Mouse (Mus musculus): Measurements from ENCODE around the gene Mef2a. TPM values are rescaled to one million over a fixed set of nuclear protein-coding genes. Genes with fewer than 3 reads are reported as not detected.

Gene Mef2a
- polyA plus RNA-seq, 1 experiment from 2014 or later = 24.1 TPM

DNA sequence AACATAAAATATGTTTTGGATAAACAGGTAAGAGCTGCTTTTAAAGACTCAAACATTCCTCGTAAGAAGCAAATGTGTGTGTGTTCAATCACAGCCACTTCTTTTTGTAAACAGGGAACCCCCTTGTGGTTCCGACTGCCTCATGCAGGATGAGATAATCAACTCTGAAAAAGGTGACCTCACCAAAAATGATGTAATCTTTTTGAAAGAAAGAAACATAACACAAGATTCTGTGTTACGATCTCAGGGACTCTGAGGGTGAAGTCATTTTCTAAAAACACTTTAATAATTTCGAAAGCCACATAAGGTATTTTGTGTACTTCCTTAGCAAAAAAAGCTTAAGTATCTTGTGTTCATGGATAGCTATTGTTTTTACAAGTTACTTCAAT lies 128.8 kb downstream of the Mef2a start:
- DNase-seq (ENCODE audit: low spot score, missing footprints) (no peak), ATAC-seq (ENCODE audit: low FRiP score) (no peak)
- H3K4me2 ChIP-seq = no peak overlapping the region
- H3K4me1 ChIP-seq (ENCODE audit: control insufficient read depth, insufficient read depth, low read length) = no peaks in the 10 kb centered on the region
- no peak overlapping the region for H3K27ac ChIP-seq (ENCODE audit: low read depth, low read length)
- H3K9me3 ChIP-seq (ENCODE audit: control insufficient read depth, low read length) = no peaks in the 10 kb centered on the region
- no peak overlapping the region for H3K9ac ChIP-seq (ENCODE audit: low read length)
- no peaks in the 10 kb centered on the region for H3K36me3 ChIP-seq (ENCODE audit: control insufficient read depth, insufficient read depth, low read length)
- WGBS = 78% methylated on average over 4 of the region's 4 CpGs
- no peaks in the 10 kb centered on the region for H3K27me3 ChIP-seq (ENCODE audit: control insufficient read depth, insufficient read depth, low read length)
- H3K4me3 ChIP-seq (ENCODE audit: low read depth, low read length) = no peak overlapping the region

DNA sequence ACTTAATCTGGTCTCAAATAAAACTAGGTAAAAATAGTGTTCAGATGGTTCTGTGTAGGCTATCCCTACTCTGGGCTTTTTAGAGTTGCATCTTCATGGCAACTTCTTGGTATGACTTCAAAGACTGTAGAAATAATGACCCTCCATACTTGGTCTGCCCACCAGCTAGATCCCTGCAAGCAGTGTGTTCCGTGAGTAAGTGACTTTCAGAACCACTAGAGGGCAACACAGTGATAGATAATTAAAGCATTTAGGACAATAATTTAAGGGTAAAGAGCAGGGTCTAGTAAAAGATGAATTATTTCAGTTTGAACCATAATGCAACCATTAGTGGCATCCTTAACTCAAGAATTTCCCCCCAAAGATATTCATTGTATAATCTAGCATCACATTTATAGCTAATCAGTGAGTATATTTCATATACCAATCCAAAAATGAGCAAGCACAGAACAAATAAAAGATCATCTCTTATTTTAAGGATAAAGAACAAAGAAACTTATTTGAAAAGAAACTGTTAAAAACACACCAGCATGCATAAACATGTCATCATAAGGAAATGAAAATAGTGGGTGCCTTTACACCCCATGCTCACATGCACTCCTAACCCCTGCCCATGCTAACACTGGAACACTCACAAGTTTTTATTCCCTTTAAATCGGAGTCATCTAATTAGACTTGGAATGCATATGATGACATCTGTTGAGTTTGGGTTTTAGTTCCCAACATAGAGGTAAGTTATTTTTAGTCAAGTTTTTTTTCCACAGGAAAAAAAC lies 129.4 kb downstream of the Mef2a start:
- no peak for DNase-seq (ENCODE audit: low spot score, missing footprints)
- ATAC-seq (ENCODE audit: low FRiP score) = no peak; the same call in 1 of the 2 replicates
- WGBS = 58% methylated on average over 2 of the region's 2 CpGs
- H3K9me3 ChIP-seq (ENCODE audit: control insufficient read depth, low read length) = no peaks in the 10 kb centered on the region
- no peak overlapping the region for H3K4me2 ChIP-seq
- no peak overlapping the region for H3K4me3 ChIP-seq (ENCODE audit: low read depth, low read length)
- H3K36me3 ChIP-seq (ENCODE audit: control insufficient read depth, insufficient read depth, low read length) = no peaks in the 10 kb centered on the region
- H3K27ac ChIP-seq (ENCODE audit: low read depth, low read length) = no peak overlapping the region
- H3K9ac ChIP-seq (ENCODE audit: low read length) = no peak overlapping the region
- no peaks in the 10 kb centered on the region for H3K4me1 ChIP-seq (ENCODE audit: control insufficient read depth, insufficient read depth, low read length)
- H3K27me3 ChIP-seq (ENCODE audit: control insufficient read depth, insufficient read depth, low read length) = no peaks in the 10 kb centered on the region

DNA sequence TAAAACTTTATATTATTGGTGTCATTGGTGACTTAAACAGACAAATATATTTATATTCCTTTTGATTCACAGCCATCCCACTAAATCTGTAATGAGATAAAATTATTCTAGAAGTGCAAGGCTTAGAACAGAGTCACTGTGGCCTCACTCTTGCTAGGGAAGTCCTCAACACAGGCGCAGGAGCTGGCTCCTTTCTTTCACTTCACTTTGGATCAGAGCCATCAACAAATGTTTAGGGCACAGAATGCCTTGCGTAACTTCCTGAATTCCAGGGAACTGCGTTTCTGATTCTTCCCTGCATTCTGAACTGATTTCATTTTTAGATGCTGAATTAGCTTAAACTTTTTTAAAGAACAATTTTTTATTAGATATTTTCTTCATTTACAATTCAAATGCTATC lies 130.7 kb downstream of the Mef2a start:
- no peak overlapping the region for H3K4me3 ChIP-seq (ENCODE audit: low read depth, low read length)
- ATAC-seq (ENCODE audit: low FRiP score) (no peak), DNase-seq (ENCODE audit: low spot score, missing footprints) (no peak)
- 93% methylated on average over 3 of the region's 3 CpGs for WGBS
- H3K9me3 ChIP-seq (ENCODE audit: control insufficient read depth, low read length) = no peaks in the 10 kb centered on the region
- no peaks in the 10 kb centered on the region for H3K27me3 ChIP-seq (ENCODE audit: control insufficient read depth, insufficient read depth, low read length)
- no peak overlapping the region for H3K27ac ChIP-seq (ENCODE audit: low read depth, low read length)
- no peaks in the 10 kb centered on the region for H3K4me1 ChIP-seq (ENCODE audit: control insufficient read depth, insufficient read depth, low read length)
- H3K4me2 ChIP-seq = no peak overlapping the region
- H3K36me3 ChIP-seq (ENCODE audit: control insufficient read depth, insufficient read depth, low read length) = no peaks in the 10 kb centered on the region
- no peak overlapping the region for H3K9ac ChIP-seq (ENCODE audit: low read length)

DNA sequence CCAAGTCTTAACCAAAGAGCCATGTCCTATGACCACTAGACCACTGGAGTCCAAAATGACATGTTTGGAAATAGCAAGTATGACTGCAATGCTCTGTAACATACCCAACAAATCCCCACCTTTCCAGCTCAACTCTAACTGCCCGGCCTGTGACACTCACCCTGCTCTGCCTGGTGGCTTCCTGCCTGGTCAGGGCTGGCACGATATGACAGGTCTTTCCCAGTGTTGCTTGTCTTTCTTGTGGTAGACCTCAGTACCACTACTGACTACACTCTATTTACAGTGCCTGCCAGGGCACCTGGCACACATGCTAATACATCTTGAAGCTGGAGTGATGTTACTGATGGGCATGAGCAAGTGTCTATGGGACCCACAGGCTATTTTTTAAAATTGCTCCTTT lies 134.9 kb downstream of the Mef2a start:
- Histone ChIP-seq H3K27ac (ENCODE audit: low read depth, low read length) (no peak overlapping the region), H3K36me3 (ENCODE audit: control insufficient read depth, insufficient read depth, low read length) (peaks cover 3% of the 10 kb centered on the region; the same call in 1 of the 2 replicates), H3K4me1 (ENCODE audit: control insufficient read depth, insufficient read depth, low read length) (no peaks in the 10 kb centered on the region), H3K27me3 (ENCODE audit: control insufficient read depth, insufficient read depth, low read length) (no peaks in the 10 kb centered on the region), H3K4me3 (ENCODE audit: low read depth, low read length) (no peak overlapping the region), H3K4me2 (no peak overlapping the region), H3K9ac (ENCODE audit: low read length) (no peak overlapping the region), H3K9me3 (ENCODE audit: control insufficient read depth, low read length) (no peaks in the 10 kb centered on the region)
- no peak for ATAC-seq (ENCODE audit: low FRiP score)
- DNase-seq (ENCODE audit: low spot score, missing footprints) = no peak
- WGBS = 92% methylated on average over 2 of the region's 2 CpGs

- Histone ChIP-seq H3K4me3 (ENCODE audit: low read depth, low read length) (no peak overlapping the region), H3K36me3 (ENCODE audit: control insufficient read depth, insufficient read depth, low read length) (peaks cover 3% of the 10 kb centered on the region; the same call in 1 of the 2 replicates)
- WGBS = 75% methylated on average over 2 of the region's 2 CpGs
Observed at GRCm38 (mm10) chr7:67236351-67236750, 136.3 kb downstream of the Mef2a start.

DNA sequence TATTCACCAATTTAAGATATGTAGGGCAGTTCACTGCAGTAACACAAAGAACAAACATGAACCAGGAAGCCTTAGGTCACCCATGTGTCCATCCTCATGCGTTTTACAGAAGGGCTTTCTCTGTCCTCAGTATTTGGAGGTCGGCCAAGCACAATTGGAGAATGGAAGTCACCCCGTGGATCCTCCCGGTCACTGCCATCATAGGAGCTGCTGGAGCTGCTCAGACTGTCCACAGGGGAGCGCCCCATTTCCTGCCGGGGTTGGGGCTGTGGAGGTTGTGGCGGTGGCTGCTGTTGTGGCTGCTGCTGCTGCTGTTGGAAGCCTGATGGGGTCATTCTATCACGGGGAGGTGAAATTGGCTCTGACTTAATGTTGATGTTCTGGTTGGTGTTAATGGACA lies 137.9 kb downstream of the Mef2a start:
- Histone ChIP-seq H3K36me3 (ENCODE audit: control insufficient read depth, insufficient read depth, low read length) (peaks cover 3% of the 10 kb centered on the region; the same call in 1 of the 2 replicates), H3K9me3 (ENCODE audit: control insufficient read depth, low read length) (no peaks in the 10 kb centered on the region), H3K9ac (ENCODE audit: low read length) (no peak overlapping the region), H3K27me3 (ENCODE audit: control insufficient read depth, insufficient read depth, low read length) (no peaks in the 10 kb centered on the region), H3K4me3 (ENCODE audit: low read depth, low read length) (no peak overlapping the region), H3K4me2 (no peak overlapping the region), H3K27ac (ENCODE audit: low read depth, low read length) (no peak overlapping the region), H3K4me1 (ENCODE audit: control insufficient read depth, insufficient read depth, low read length) (no peaks in the 10 kb centered on the region)
- DNase-seq (ENCODE audit: low spot score, missing footprints) (no peak), ATAC-seq (ENCODE audit: low FRiP score) (no peak)
- 84% methylated on average over 8 of the region's 8 CpGs for WGBS

More at GRCm38 (mm10) chr7:67236351-67236750, 136.3 kb downstream of the Mef2a start:
- Histone ChIP-seq H3K27me3 (ENCODE audit: control insufficient read depth, insufficient read depth, low read length) (no peaks in the 10 kb centered on the region), H3K9me3 (ENCODE audit: control insufficient read depth, low read length) (no peaks in the 10 kb centered on the region), H3K4me1 (ENCODE audit: control insufficient read depth, insufficient read depth, low read length) (no peaks in the 10 kb centered on the region), H3K27ac (ENCODE audit: low read depth, low read length) (no peak overlapping the region), H3K4me2 (no peak overlapping the region), H3K9ac (ENCODE audit: low read length) (no peak overlapping the region)
- DNase-seq (ENCODE audit: low spot score, missing footprints) (no peak), ATAC-seq (ENCODE audit: low FRiP score) (no peak)

GRCm38 (mm10) chr7:67232504-67232903 lies 140.2 kb downstream of the Mef2a start:
- Histone ChIP-seq H3K4me2 (no peak overlapping the region), H3K36me3 (ENCODE audit: control insufficient read depth, insufficient read depth, low read length) (peaks cover 3% of the 10 kb centered on the region; the same call in 1 of the 2 replicates), H3K27ac (ENCODE audit: low read depth, low read length) (no peak overlapping the region), H3K9ac (ENCODE audit: low read length) (no peak overlapping the region), H3K9me3 (ENCODE audit: control insufficient read depth, low read length) (no peaks in the 10 kb centered on the region), H3K4me1 (ENCODE audit: control insufficient read depth, insufficient read depth, low read length) (no peaks in the 10 kb centered on the region), H3K27me3 (ENCODE audit: control insufficient read depth, insufficient read depth, low read length) (no peaks in the 10 kb centered on the region), H3K4me3 (ENCODE audit: low read depth, low read length) (no peak overlapping the region)
- 94% methylated on average over 14 of the region's 14 CpGs for WGBS
- DNase-seq (ENCODE audit: low spot score, missing footprints) (no peak), ATAC-seq (ENCODE audit: low FRiP score) (no peak)

GRCm38 (mm10) chr7:67230640-67231140 lies 142.0 kb downstream of the Mef2a start:
- Histone ChIP-seq H3K36me3 (ENCODE audit: control insufficient read depth, insufficient read depth, low read length) (peaks cover 3% of the 10 kb centered on the region; the same call in 1 of the 2 replicates), H3K9ac (ENCODE audit: low read length) (no peak overlapping the region), H3K27ac (ENCODE audit: low read depth, low read length) (no peak overlapping the region), H3K4me3 (ENCODE audit: low read depth, low read length) (no peak overlapping the region), H3K4me2 (no peak overlapping the region), H3K4me1 (ENCODE audit: control insufficient read depth, insufficient read depth, low read length) (no peaks in the 10 kb centered on the region), H3K9me3 (ENCODE audit: control insufficient read depth, low read length) (no peaks in the 10 kb centered on the region), H3K27me3 (ENCODE audit: control insufficient read depth, insufficient read depth, low read length) (no peaks in the 10 kb centered on the region)
- no peak for DNase-seq (ENCODE audit: low spot score, missing footprints)
- WGBS = 84% methylated on average over 3 of the region's 3 CpGs
- no peak for ATAC-seq (ENCODE audit: low FRiP score)

DNA sequence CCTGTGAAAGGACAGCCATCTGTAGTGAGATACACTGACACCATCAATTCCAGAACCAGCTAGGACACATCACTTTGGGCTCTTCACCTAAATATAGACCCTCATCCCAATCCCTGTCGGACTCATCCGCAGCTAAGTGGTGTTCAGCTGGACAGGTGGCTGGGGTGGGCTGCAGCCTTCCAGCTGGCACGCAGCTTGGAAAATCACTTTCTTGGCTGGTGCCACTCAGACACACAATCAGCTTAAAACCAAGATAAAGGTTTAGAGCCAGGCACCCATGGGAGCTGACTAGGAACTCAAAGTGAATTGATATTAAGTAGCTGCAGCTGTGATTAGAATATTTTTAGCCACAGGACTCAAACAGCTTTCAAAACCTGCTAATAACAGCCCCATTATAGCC lies 142.4 kb downstream of the Mef2a start:
- WGBS = 88% methylated on average over 3 of the region's 3 CpGs
- Histone ChIP-seq H3K36me3 (ENCODE audit: control insufficient read depth, insufficient read depth, low read length) (peaks cover 3% of the 10 kb centered on the region; the same call in 1 of the 2 replicates), H3K9me3 (ENCODE audit: control insufficient read depth, low read length) (no peaks in the 10 kb centered on the region), H3K27ac (ENCODE audit: low read depth, low read length) (no peak overlapping the region), H3K4me1 (ENCODE audit: control insufficient read depth, insufficient read depth, low read length) (no peaks in the 10 kb centered on the region), H3K27me3 (ENCODE audit: control insufficient read depth, insufficient read depth, low read length) (no peaks in the 10 kb centered on the region), H3K9ac (ENCODE audit: low read length) (no peak overlapping the region), H3K4me2 (no peak overlapping the region), H3K4me3 (ENCODE audit: low read depth, low read length) (no peak overlapping the region)
- ATAC-seq (ENCODE audit: low FRiP score) (no peak), DNase-seq (ENCODE audit: low spot score, missing footprints) (no peak)
